Comparison of ENCODE assay signal across 17 mouse cellular contexts in genomic region chr17:47515180-47515844, GRCm38 (mm10). TPM values are rescaled to one million over a fixed set of nuclear protein-coding genes. Genes with fewer than 3 reads are reported as not detected.
DNase-seq lines count a peak whose midpoint lies in the region; ATAC-seq and TF ChIP-seq lines count a peak whose summit lies in the region.
"Had no signal": no experiment of that assay in that cellular context is flagged by ENCODE, and none has a peak within 500 bp of the region (broad histone marks: within the 10 kb centered on the region; RNA-seq: fewer than 3 reads in every experiment).

No protein-coding gene starts in this region.

- H3K4me1 ChIP-seq in embryonic facial prominence, embryonic 14.5 days (ENCODE audit: control insufficient read depth, insufficient read depth, low read length): peaks cover 32% of the 10 kb centered on the region
- peaks cover 45% of the 10 kb centered on the region for H3K4me1 ChIP-seq in embryonic facial prominence, embryonic 10.5 days
- peaks cover 11% of the 10 kb centered on the region; the same call in 1 of the 2 replicates for H3K4me1 ChIP-seq in intestine, postnatal 0 days (replicated peaks; ENCODE audit: control insufficient read depth, insufficient read depth, low read length)

- no peaks in the 10 kb centered on the region for H3K9me3 ChIP-seq in embryonic facial prominence, embryonic 14.5 days (ENCODE audit: control insufficient read depth, low read length)
- no peaks in the 10 kb centered on the region for H3K9me3 ChIP-seq in embryonic facial prominence, embryonic 10.5 days
- H3K9me3 ChIP-seq in intestine, postnatal 0 days (ENCODE audit: control insufficient read depth): no peaks in the 10 kb centered on the region
- H3K9me3 ChIP-seq: embryonic facial prominence, embryonic 12.5 days; heart, embryonic 15.5 days; hindbrain, embryonic 12.5 days had no signal

- H3K27ac ChIP-seq in embryonic facial prominence, embryonic 14.5 days (replicated peaks; ENCODE audit: low read depth, low read length): no peak overlapping the region; the same call in 1 of the 2 replicates
- no peak overlapping the region for H3K27ac ChIP-seq in embryonic facial prominence, embryonic 10.5 days (replicated peaks)
- H3K27ac ChIP-seq in intestine, postnatal 0 days (ENCODE audit: low read depth, low read length): no peak overlapping the region
- H3K27ac ChIP-seq: embryonic facial prominence, embryonic 12.5 days; heart, embryonic 15.5 days; hindbrain, embryonic 12.5 days had no signal

- no peak overlapping the region for H3K9ac ChIP-seq in embryonic facial prominence, embryonic 14.5 days (ENCODE audit: low read depth, low read length)
- H3K9ac ChIP-seq in intestine, postnatal 0 days (ENCODE audit: low read depth, low read length): no peak overlapping the region
- H3K9ac ChIP-seq: embryonic facial prominence, embryonic 12.5 days; heart, embryonic 15.5 days; hindbrain, embryonic 12.5 days had no signal

- no peaks in the 10 kb centered on the region for H3K36me3 ChIP-seq in embryonic facial prominence, embryonic 14.5 days (ENCODE audit: control insufficient read depth, insufficient read depth, low read length)
- H3K36me3 ChIP-seq in embryonic facial prominence, embryonic 10.5 days (replicated peaks): no peaks in the 10 kb centered on the region; the same call in 1 of the 2 replicates
- 0 out of 2 replicates have a peak, but pooled peaks cover 3% of the 10 kb centered on the region for H3K36me3 ChIP-seq in intestine, postnatal 0 days (ENCODE audit: control insufficient read depth, insufficient read depth)
- H3K36me3 ChIP-seq: heart, embryonic 15.5 days; hindbrain, embryonic 12.5 days had no signal

- H3K4me3 ChIP-seq in embryonic facial prominence, embryonic 14.5 days (ENCODE audit: low read depth, low read length): no peak overlapping the region
- H3K4me3 ChIP-seq in embryonic facial prominence, embryonic 10.5 days: no peak overlapping the region
- no peak overlapping the region for H3K4me3 ChIP-seq in intestine, postnatal 0 days (ENCODE audit: low read depth, low read length)
- H3K4me3 ChIP-seq: embryonic facial prominence, embryonic 12.5 days; heart, embryonic 15.5 days; hindbrain, embryonic 12.5 days had no signal

- WGBS in embryonic facial prominence, embryonic 14.5 days: 69% methylated on average over 7 of the region's 7 CpGs
- WGBS in embryonic facial prominence, embryonic 10.5 days: 84% methylated on average over 7 of the region's 7 CpGs
- WGBS in intestine, postnatal 0 days: 68% methylated on average over 7 of the region's 7 CpGs

- H3K27me3 ChIP-seq in embryonic facial prominence, embryonic 14.5 days (replicated peaks; ENCODE audit: control insufficient read depth, insufficient read depth, low read length): no peaks in the 10 kb centered on the region
- H3K27me3 ChIP-seq in embryonic facial prominence, embryonic 10.5 days (replicated peaks; ENCODE audit: low read depth, poor library complexity, severe bottlenecking): no peaks in the 10 kb centered on the region
- H3K27me3 ChIP-seq in intestine, postnatal 0 days (replicated peaks; ENCODE audit: control insufficient read depth, insufficient read depth, low read length): no peaks in the 10 kb centered on the region
- H3K27me3 ChIP-seq: embryonic facial prominence, embryonic 12.5 days; heart, embryonic 15.5 days; hindbrain, embryonic 12.5 days had no signal

- ATAC-seq in embryonic facial prominence, embryonic 14.5 days (ENCODE audit: low read depth): no peak
- ATAC-seq in intestine, postnatal 0 days: no peak
- ATAC-seq: forebrain, embryonic 16.5 days had no signal

- no peak overlapping the region for H3K4me2 ChIP-seq in embryonic facial prominence, embryonic 14.5 days (ENCODE audit: low read depth, low read length)
- no peak overlapping the region for H3K4me2 ChIP-seq in intestine, postnatal 0 days (replicated peaks; ENCODE audit: low read depth)
- H3K4me2 ChIP-seq: embryonic facial prominence, embryonic 12.5 days; heart, embryonic 15.5 days; hindbrain, embryonic 12.5 days; midbrain, embryonic 11.5 days had no signal

- DNase-seq in embryonic facial prominence, embryonic 14.5 days (ENCODE audit: low spot score): peak; percentile 17
- DNase-seq in embryonic facial prominence, embryonic 10.5 days (ENCODE audit: low spot score): no peak
- DNase-seq in thymus, postnatal 14 days: peak; percentile 30
- DNase-seq in thymus, postnatal 25 days: no peak
- DNase-seq in induced T-regulatory cell, adult 2 months (ENCODE audit: low read depth): peak; percentile 87
- no peak for DNase-seq in lung, adult 18-20 months
- no peak for DNase-seq in kidney, postnatal 4 days
- DNase-seq: adrenal gland, postnatal 14 days; cerebellum, adult 18-20 months; heart, adult 18-20 months; right cerebral cortex, postnatal 4 days had no signal

- TF ChIP-seq CTCF in intestine, postnatal 0 days (IDR thresholded peaks at IDR 0.05; ENCODE audit: low read depth): no peak

RNA-seq across cellular contexts. Expression of gene Ccnd3, which starts 10.5 kb away (rescaled TPM):
- 519 TPM in 2 replicates for polyA plus RNA-seq in embryonic facial prominence, embryonic 14.5 days (2014; fragmentation: Nextera tagmentation; extraction: Ambion mirVana)
- 325 and 335 TPM in 2 replicates for polyA plus RNA-seq in embryonic facial prominence, embryonic 10.5 days (2016; fragmentation: Nextera tagmentation; extraction: Ambion mirVana)
- 175 and 180 TPM in 2 replicates for polyA plus RNA-seq in intestine, postnatal 0 days (2015; fragmentation: Nextera tagmentation; extraction: Ambion mirVana)

RNA-seq across cellular contexts. Expression of gene Taf8, which starts 13.2 kb away (rescaled TPM):
- 19.5 and 24.3 TPM in 2 replicates for polyA plus RNA-seq in embryonic facial prominence, embryonic 14.5 days (2014; fragmentation: Nextera tagmentation; extraction: Ambion mirVana)
- 32.0 and 35.3 TPM in 2 replicates for polyA plus RNA-seq in embryonic facial prominence, embryonic 10.5 days (2016; fragmentation: Nextera tagmentation; extraction: Ambion mirVana)
- 8.3 and 9.2 TPM in 2 replicates for polyA plus RNA-seq in intestine, postnatal 0 days (2015; fragmentation: Nextera tagmentation; extraction: Ambion mirVana)

Comparison
In these comparisons a context has a peak if more than half of its experiments do, and no peak if none do; other contexts are left out.
1. DNase-seq: peak in embryonic facial prominence, embryonic 14.5 days (single experiment), thymus, postnatal 14 days (single experiment) and induced T-regulatory cell, adult 2 months (single experiment); none in embryonic facial prominence, embryonic 10.5 days (single experiment), thymus, postnatal 25 days (single experiment), lung, adult 18-20 months (0 of 2) and kidney, postnatal 4 days (0 of 2).